Mouse (Mus musculus) ES-CJ7 (cell line): ENCODE measurements around the gene Elp5.
A peak's percentile ranks its signal among the peaks of the same experiment; 100 is the strongest.
"Not testable (repeated sequence)": the region's sequence is repeated elsewhere in the genome, so short reads cannot be mapped to it uniquely, and the experiment has no call there.

ENCODE experiments used
- DNase-seq: peaks from one replicate; pipeline ENCODE4 v3.0.0; 2011; ENCODE audit warnings: low read depth, low spot score

Elp5 gene

DNA sequence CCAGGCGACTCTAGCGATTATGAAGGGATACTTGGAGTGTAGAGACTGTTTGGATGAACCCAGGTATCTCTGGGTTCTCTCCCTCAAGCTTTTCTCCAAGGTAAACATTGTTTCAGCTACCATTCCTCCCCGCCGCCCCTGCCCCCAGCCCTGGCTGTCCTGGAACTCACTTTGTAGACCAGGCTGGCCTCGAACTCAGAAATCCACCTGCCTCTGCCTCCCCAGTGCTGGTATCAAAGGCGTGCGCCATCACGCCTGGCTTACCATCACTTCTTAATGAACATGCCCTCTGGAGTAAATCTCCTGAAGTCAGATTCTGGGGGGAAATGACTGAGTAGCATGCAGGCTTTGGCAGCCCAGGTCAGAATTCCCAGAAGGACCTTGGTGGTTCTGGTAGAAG is at the start of gene Elp5:
Gene Elp5 (minus strand): TSS at position 293 of the 400 bp plus-strand sequence.
- DNase-seq: no peak

- DNase-seq: no peak
Observed at GRCm38 (mm10) chr11:70031321-70031670, 49.0 kb upstream of the Elp5 start.

GRCm38 (mm10) chr11:70030651-70031320 is 48.5 kb upstream of the Elp5 start:
- DNase-seq: no peak

- DNase-seq: no peak
Observed at GRCm38 (mm10) chr11:70029829-70030550, 47.7 kb upstream of the Elp5 start.

- peak; percentile 99 for DNase-seq
Observed at GRCm38 (mm10) chr11:70029130-70029801, 46.9 kb upstream of the Elp5 start.

GRCm38 (mm10) chr11:70028401-70029129 is 46.2 kb upstream of the Elp5 start:
- DNase-seq: no peak

DNA sequence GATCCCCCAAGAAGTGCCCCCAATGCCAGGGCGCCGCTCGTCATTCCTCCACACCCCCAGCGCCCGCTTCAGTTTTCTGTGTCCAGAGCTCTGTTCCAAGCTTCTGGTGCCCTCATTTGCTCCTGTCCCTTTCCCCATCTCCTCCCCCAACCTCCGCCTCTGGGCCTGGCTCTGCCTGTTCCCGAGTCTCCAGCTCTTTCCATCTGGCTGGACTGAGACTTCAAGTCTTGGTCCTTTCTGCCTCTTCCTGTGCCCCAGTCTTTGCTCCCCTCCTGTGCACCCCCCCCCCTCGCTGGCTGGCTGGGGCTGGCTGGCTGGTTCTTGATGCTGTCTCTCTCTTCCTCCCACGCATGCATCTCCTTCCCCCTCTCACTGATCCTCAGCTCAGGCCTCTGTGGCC is 45.1 kb upstream of the Elp5 start:
- no peak for DNase-seq

DNA sequence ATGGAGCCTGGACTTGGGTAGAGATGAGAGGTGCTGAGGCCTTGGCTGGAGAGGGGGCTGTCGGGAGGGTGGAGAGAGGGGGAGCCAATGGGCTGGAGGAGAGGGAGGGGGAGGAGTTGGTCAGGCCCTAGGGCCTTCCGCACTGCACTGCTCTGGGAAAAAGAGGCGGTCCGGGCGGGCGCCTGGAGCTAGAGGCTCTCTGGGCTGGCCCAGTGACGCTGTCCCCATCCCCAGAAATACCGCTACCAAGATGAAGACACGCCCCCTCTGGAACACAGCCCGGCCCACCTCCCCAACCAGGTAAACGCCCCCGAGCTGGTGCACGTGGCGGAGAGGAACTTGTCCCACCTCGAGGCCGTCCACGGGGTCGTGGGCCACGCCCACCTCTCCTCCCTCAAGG is 44.4 kb upstream of the Elp5 start:
- DNase-seq: peak; percentile 86

DNA sequence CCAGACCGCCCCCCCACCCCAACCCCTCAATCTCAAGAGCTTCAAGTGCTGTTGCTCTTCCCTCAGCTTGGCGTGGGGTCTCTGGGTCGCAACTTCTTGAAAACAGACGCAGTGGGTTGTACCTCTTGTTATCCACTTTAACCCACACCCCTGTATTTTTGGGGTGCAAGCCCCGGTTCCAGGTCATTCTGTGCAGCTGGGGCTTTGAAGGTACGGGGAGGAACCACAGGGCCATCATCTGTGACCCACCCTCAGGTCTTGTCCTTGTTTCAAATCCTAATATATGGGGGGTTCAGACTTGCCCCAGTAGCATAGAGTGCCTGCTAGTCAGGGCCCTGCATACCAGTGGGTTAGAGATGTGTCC is 41.8 kb upstream of the Elp5 start:
- no peak for DNase-seq

DNA sequence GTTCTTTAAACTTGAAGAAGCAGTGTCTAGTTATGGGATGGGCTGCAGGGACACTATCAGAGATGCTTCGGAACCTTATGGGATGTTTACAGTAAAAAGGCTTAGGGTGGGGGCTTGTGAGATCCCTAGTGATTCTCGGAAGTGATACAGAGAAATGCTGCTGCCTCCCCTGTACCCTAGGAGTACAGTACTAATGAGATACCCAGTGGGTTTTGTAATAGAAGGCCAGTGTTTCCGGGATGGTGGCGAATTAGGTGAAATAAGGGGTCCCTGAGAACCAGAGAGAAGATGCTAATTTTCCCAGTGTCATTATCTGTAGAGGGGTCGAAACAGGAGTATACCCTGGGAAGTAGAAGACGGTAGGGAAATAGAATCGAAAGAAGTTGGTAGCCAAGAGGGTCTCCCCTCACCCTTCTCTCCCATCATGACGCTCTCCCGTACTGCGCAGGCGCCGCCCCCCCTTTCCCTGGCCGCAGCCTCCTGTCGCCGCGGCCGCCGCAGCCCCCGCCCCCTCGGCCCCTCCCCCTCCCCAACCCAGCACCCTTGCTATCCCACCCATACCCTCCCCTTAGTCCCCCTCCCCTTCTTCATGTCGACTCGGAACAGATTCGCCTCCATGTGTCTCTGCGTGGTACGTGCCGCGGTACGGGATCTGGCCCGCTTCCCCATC is 41.3 kb upstream of the Elp5 start:
- no peak for DNase-seq

DNA sequence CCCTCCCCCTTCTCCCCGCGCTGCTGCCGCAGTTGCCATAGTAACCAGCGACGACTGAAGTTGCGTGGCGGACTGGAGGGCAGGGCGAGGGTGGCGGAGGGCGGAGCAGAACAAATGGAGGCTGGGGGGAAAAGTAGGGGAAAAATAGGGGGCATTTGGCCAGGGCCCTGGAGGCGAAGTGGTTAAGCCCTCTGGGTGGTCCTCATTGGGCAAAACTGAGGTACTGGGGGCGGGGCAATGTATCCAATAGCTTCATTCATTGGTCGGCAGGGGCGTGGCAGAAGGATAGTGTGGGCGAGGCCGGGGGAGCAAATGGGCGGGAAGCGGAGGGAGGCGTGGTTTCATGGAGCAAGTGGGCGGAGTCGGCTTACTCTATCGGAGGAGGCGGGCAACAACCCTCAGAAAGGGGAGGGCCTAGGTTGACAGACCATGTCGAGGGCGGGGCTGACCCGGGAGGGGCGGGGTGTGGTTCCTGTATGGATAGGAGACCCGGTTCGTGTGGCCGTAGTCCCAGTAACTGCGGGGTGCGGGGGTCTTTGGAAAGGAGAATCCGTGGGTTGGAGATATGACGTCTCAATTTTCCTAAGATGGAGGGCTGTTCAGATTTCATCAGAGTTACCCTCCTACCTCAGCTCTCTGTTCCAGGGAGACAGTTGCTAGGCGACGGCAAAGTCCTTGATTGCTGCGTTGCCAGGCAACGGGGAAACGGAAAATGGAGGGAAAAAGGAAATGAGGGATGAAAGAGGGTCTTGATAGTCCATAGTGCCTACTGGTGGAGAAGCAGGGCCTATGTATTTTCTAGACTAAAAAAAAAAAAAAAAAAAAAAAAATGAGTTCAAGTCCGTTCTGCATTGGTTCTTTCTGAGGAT is 39.2 kb upstream of the Elp5 start:
- DNase-seq: peak; percentile 99

DNA sequence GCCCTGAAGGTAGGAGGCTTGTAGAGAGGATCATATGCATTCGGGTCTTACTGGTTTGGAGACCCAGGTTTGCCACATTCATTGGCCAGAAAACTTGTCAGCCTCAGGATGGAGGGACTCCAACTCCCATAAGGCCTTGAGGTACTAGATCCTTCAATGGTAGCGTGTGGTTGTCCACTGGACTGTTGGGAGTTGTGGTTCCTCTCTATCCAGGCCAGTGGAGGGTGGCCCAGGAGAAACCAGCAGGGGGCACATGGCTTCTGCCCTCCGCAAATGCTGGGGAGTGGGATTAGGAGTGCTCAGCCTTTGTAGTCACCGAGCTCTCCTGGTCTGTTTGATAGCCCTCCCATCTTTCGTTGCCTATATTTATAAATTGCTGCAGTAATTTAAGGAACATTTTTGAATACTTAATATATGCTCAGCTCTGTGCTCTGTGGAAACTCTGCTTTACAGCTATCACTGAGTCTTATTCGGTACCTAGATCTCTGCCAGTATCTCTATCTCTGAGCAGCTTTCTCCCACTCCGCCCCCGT is 38.5 kb upstream of the Elp5 start:
- DNase-seq: peak; percentile 95

DNA sequence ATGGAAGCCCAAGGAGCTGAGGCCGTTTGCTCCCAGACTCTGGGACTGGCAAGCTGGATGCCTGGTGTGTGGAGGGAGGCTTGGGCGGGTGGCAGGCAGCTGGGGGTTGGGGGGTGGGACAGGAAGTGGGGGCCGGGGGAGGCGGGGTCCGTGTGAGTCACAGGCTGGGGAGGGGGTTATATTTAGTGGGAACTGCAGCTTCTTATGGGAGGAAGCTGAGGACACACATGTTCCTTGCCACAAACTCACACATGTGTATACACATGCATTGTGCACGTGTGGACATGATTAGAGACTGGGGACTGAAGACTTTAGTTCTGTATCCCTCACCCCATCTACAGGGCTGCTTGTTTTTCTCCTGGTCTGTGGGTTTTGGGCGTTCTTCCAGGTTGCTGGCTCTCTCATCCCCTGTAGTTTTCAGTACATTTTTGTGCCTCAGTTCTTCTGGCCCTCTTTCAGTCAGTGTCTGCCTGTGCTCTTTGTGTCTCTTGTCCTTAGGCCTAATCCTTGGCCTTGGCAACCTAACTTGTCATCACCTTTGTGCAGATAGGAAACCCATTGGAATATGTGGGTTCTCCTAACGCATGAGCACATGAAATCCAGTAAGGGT is 37.8 kb upstream of the Elp5 start:
- DNase-seq: no peak

DNA sequence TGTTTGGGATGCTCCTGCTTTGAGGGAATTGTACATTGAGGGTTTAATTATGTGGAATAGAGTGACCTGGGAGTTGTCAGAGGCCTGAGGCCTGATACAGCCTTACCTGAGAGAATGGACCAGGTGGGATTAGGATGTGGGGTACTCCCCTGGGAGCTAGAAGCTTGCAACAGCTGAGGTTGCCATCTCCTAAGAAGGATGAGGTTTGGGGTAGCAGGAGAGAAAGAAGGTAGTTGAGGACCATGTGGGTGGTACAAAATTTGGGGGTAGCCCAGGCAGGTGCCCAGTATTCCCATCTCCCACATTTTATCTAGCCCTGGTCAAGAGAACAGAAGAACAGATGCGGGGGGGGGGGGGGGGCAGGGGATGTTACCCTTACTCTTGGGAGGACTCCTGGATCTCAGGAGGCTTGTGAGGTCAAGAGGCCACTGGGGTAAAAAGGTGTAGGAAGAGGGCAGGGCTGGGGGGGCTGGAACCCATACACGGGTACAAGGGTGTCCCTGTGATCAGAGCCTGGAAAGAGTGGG is 37.2 kb upstream of the Elp5 start:
- no peak for DNase-seq

DNA sequence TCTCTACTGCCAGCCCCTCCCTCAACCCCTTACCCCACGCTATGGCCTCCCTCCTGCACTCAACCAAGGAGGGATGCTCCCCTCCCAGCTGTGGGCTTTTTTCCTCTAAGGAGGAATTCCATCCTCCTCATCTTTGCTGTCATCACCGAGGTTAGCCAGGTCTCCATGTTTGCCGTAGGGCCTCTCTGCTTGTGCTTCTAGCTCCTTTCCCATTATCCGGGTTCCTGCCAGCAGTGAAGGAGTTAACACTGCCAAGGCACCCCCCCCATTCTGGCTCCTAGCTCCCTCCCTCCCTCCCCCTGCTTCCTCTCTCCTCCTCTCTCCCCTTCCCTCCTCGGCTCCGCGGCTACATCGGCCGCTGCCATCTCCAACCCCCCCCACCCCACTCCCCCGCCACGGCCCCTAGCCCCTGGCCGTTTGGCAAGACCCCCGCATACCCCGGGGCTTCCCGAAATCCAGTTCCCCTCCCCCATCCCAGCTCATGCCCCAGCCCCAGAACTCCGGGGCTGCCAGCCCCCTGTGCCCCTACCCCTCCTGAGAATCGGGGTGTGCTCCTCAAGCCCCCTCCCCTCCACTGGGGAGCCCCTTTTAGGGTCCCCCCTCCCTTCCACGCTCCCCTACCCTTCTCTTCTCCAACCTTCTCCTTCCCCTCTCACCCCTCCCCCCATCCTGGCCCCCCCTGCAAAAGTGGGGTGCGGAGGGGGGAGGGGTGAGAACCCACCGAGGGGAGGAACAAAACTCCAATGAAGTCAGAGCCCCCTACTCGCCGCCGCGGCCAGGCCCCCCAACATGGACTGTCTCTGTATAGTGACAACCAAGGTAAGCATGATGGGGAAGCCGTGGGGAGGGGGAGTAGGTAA is 36.0 kb upstream of the Elp5 start:
- DNase-seq: no peak

- no peak for DNase-seq
Observed at GRCm38 (mm10) chr11:70017199-70017767, 35.0 kb upstream of the Elp5 start.

GRCm38 (mm10) chr11:70016669-70017068 is 34.4 kb upstream of the Elp5 start, which contains the start of gene Dlg4:
TSS of gene Dlg4 (plus strand) at chr11:70016942.
- no peak for DNase-seq

DNA sequence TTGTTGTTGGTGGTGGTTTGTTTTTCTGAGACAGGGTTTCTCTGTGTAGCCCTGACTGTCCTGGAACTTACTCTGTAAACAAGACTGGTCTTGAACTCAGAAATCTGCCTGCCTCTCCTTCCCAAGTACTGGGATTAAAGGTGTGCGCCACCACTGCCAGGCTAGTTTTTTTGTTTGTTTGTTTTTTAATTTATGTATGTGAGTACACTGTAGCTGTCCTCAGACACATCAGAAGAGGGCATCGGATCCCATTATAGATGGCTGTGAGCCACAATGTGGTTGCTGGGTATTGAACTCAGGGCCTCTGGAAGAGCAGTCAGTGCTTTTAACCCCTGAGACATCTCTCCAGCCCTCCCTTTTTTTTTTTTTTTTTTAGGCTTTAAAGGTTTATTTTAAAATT is 33.9 kb upstream of the Elp5 start:
- not testable (repeated sequence) for DNase-seq
